Mouse (Mus musculus) MEL (cell line): ENCODE measurements at regions not wholly inside any gene's neighbourhood (a gene's known extent, or its start where the extent isn't known, plus 50 kb on each side); places are given as distances from the start of the nearest gene placed in this dataset.

Experiments
- UBTF ChIP-seq: IDR thresholded peaks from 2 replicates; pipeline ENCODE4 v1.6.1; 2012; ENCODE audit warnings: low read depth, mild to moderate bottlenecking, inconsistent platforms, low read length, improper control_type of control experiment, moderate library complexity, borderline replicate concordance; ENCODE audit not compliant: insufficient read depth
- USF1 ChIP-seq: IDR thresholded peaks from 2 replicates; pipeline ENCODE4 v1.6.1; 2014; ENCODE audit warnings: low read depth, mild to moderate bottlenecking, inconsistent platforms, low read length, improper control_type of control experiment, moderate library complexity
- ZNF384 ChIP-seq: IDR thresholded peaks from 2 replicates; pipeline ENCODE4 v1.6.1; 2012; ENCODE audit warnings: low read depth, mild to moderate bottlenecking, inconsistent platforms, low read length, improper control_type of control experiment

GRCm38 (mm10) chr13:79025645-79026044, 826.1 kb upstream of the Nr2f1 start:
- TF ChIP-seq USF1 (no peak), ZNF384 (no peak), UBTF (no peak)
